Mouse (Mus musculus) MEL (cell line): ENCODE data around the gene Sfrp4. TPM values are rescaled to one million over a fixed set of nuclear protein-coding genes. Genes with fewer than 3 reads are reported as not detected.

Experiments
- DNase-seq: peaks from one replicate; pipeline ENCODE4 v3.0.0; 2011; ENCODE audit warnings: low read depth, low spot score
- H3K27ac ChIP-seq: 2 replicates; pipeline ENCODE4 v1.5.1; 2012; ENCODE audit warnings: low read depth, mild to moderate bottlenecking, control low read depth, low read length, moderate library complexity; ENCODE audit not compliant: control insufficient read depth
- H3K27me3 ChIP-seq, 2 experiments: fragments of 150-350 bp in 1 of 2; sonication (generic) in 1 of 2; 2 replicates each; pipeline ENCODE4 v1.6.1; 2012; ENCODE audit warnings: low read length in 2 of 2, mild to moderate bottlenecking in 2 of 2, improper control_type of control experiment in 1 of 2, moderate library complexity in 1 of 2; ENCODE audit not compliant: insufficient read depth in 2 of 2, control insufficient read depth in 1 of 2
- H3K36me3 ChIP-seq, 2 experiments: 2 replicates each; pipeline ENCODE4 v1.6.1; 2012 to 2014; ENCODE audit warnings: low read length in 2 of 2, improper control_type of control experiment in 1 of 2, inconsistent platforms in 1 of 2, mild to moderate bottlenecking in 1 of 2; ENCODE audit not compliant: insufficient read depth in 2 of 2, control insufficient read depth in 1 of 2
- H3K4me1 ChIP-seq, 2 experiments: fragments of 150-350 bp in 1 of 2; sonication (generic) in 1 of 2; 2 replicates each; pipeline ENCODE4 v1.6.1; 2012; ENCODE audit warnings: low read length in 2 of 2, improper control_type of control experiment in 1 of 2, mild to moderate bottlenecking in 1 of 2; ENCODE audit not compliant: insufficient read depth in 2 of 2, control insufficient read depth in 1 of 2
- H3K4me3 ChIP-seq, 2 experiments: fragments of 150-350 bp in 1 of 2; sonication (generic) in 1 of 2; 2 replicates each; pipeline ENCODE4 v1.5.1; 2012; ENCODE audit warnings: low read depth in 2 of 2, low read length in 2 of 2, mild to moderate bottlenecking in 2 of 2, moderate library complexity in 2 of 2, control low read depth in 1 of 2, improper control_type of control experiment in 1 of 2; ENCODE audit not compliant: control insufficient read depth in 1 of 2, insufficient read depth in 1 of 2
- H3K79me2 ChIP-seq: 2 replicates; pipeline ENCODE4 v1.6.1; 2012; ENCODE audit warnings: mild to moderate bottlenecking, low read length, moderate library complexity; ENCODE audit not compliant: control insufficient read depth, poor library complexity, insufficient read depth
- H3K9ac ChIP-seq: 2 replicates; pipeline ENCODE4 v1.6.1; 2012; ENCODE audit warnings: low read depth, mild to moderate bottlenecking, control low read depth, low read length, moderate library complexity; ENCODE audit not compliant: control insufficient read depth, poor library complexity, severe bottlenecking
- H3K9me3 ChIP-seq: fragments of 150-350 bp; sonication (generic); replicated peaks from 2 replicates; pipeline ENCODE4 v1.6.1; 2012; ENCODE audit warnings: mild to moderate bottlenecking, low read length, improper control_type of control experiment, moderate library complexity; ENCODE audit not compliant: insufficient read depth
- BHLHE40 ChIP-seq: IDR thresholded peaks from 2 replicates; pipeline ENCODE4 v1.6.1; 2012; ENCODE audit warnings: low read depth, mild to moderate bottlenecking, inconsistent platforms, low read length, improper control_type of control experiment, borderline replicate concordance
- CHD1 ChIP-seq: IDR thresholded peaks from 2 replicates; pipeline ENCODE4 v1.6.1; 2012; ENCODE audit warnings: low read depth, mild to moderate bottlenecking, inconsistent platforms, low read length, improper control_type of control experiment
- CHD2 ChIP-seq: IDR thresholded peaks from 2 replicates; pipeline ENCODE4 v1.6.1; 2011; ENCODE audit warnings: low read length, improper control_type of control experiment
- ELF1 ChIP-seq: IDR thresholded peaks from 2 replicates; pipeline ENCODE4 v1.6.1; 2014; ENCODE audit warnings: low read depth, mild to moderate bottlenecking, inconsistent platforms, low read length, improper control_type of control experiment, moderate library complexity
- EP300 ChIP-seq, 2 experiments: IDR thresholded peaks; 2 replicates each; pipeline ENCODE4 v1.6.1; 2011; ENCODE audit warnings: improper control_type of control experiment in 2 of 2, low read length in 2 of 2, low read depth in 1 of 2, mild to moderate bottlenecking in 1 of 2
- ETS1 ChIP-seq: IDR thresholded peaks from 2 replicates; pipeline ENCODE4 v1.6.1; 2012; ENCODE audit warnings: low read depth, mild to moderate bottlenecking, inconsistent platforms, low read length, improper control_type of control experiment, moderate library complexity
- GATA1 ChIP-seq: IDR thresholded peaks from 2 replicates; pipeline ENCODE4 v1.6.1; 2011; ENCODE audit warnings: low read depth, low read length, improper control_type of control experiment
- HCFC1 ChIP-seq: IDR thresholded peaks from 2 replicates; pipeline ENCODE4 v1.6.1; 2012; ENCODE audit warnings: low read depth, mild to moderate bottlenecking, inconsistent platforms, low read length, improper control_type of control experiment, moderate library complexity
- JUND ChIP-seq: IDR thresholded peaks from 2 replicates; pipeline ENCODE4 v1.6.1; 2011; ENCODE audit warnings: low read depth, mild to moderate bottlenecking, improper control_type of control experiment, low read length
- MAFK ChIP-seq: IDR thresholded peaks from 2 replicates; pipeline ENCODE4 v1.6.1; 2011; ENCODE audit warnings: low read depth, mild to moderate bottlenecking, low read length, improper control_type of control experiment, borderline replicate concordance
- MAX ChIP-seq: IDR thresholded peaks from 2 replicates; pipeline ENCODE4 v1.6.1; 2011; ENCODE audit warnings: low read length, improper control_type of control experiment
- MEF2A ChIP-seq: IDR thresholded peaks from 2 replicates; pipeline ENCODE4 v1.6.1; 2014; ENCODE audit warnings: low read depth, mild to moderate bottlenecking, inconsistent platforms, low read length, improper control_type of control experiment; ENCODE audit not compliant: poor library complexity, insufficient replicate concordance, severe bottlenecking; ENCODE audit errors: extremely low read depth
- MXI1 ChIP-seq: IDR thresholded peaks from 2 replicates; pipeline ENCODE4 v1.6.1; 2011; ENCODE audit warnings: mild to moderate bottlenecking, low read depth, low read length, improper control_type of control experiment
- NELFE ChIP-seq: IDR thresholded peaks from 2 replicates; pipeline ENCODE4 v1.6.1; 2011; ENCODE audit warnings: low read depth, low read length, improper control_type of control experiment
- NRF1 ChIP-seq: IDR thresholded peaks from 2 replicates; pipeline ENCODE4 v1.6.1; 2014; ENCODE audit warnings: low read depth, mild to moderate bottlenecking, inconsistent platforms, low read length, improper control_type of control experiment, moderate library complexity; ENCODE audit not compliant: poor library complexity, insufficient read depth, severe bottlenecking
- POLR2A ChIP-seq, 2 experiments: IDR thresholded peaks; 2 replicates each; pipeline ENCODE4 v1.6.1; 2011 to 2012; ENCODE audit warnings: low read length in 2 of 2, mild to moderate bottlenecking in 2 of 2, control low read depth in 1 of 2, improper control_type of control experiment in 1 of 2, low read depth in 1 of 2, moderate library complexity in 1 of 2; ENCODE audit not compliant: control insufficient read depth in 1 of 2, insufficient read depth in 1 of 2, poor library complexity in 1 of 2
- POLR2AphosphoS2 ChIP-seq: IDR thresholded peaks from 2 replicates; pipeline ENCODE4 v1.6.1; 2011; ENCODE audit warnings: low read length, improper control_type of control experiment
- RAD21 ChIP-seq: IDR thresholded peaks from 2 replicates; pipeline ENCODE4 v1.6.1; 2011; ENCODE audit warnings: mild to moderate bottlenecking, low read depth, low read length, improper control_type of control experiment
- RCOR1 ChIP-seq: IDR thresholded peaks from 2 replicates; pipeline ENCODE4 v1.6.1; 2012; ENCODE audit warnings: low read depth, mild to moderate bottlenecking, inconsistent platforms, low read length, improper control_type of control experiment
- TAL1 ChIP-seq: IDR thresholded peaks from 2 replicates; pipeline ENCODE4 v1.6.1; 2012; ENCODE audit warnings: mild to moderate bottlenecking, inconsistent platforms, low read length, moderate library complexity, mixed read lengths
- TCF12 ChIP-seq: IDR thresholded peaks from 2 replicates; pipeline ENCODE4 v1.6.1; 2014; ENCODE audit warnings: low read depth, mild to moderate bottlenecking, inconsistent platforms, low read length, improper control_type of control experiment, moderate library complexity
- UBTF ChIP-seq: IDR thresholded peaks from 2 replicates; pipeline ENCODE4 v1.6.1; 2012; ENCODE audit warnings: low read depth, mild to moderate bottlenecking, inconsistent platforms, low read length, improper control_type of control experiment, moderate library complexity, borderline replicate concordance; ENCODE audit not compliant: insufficient read depth
- USF1 ChIP-seq: IDR thresholded peaks from 2 replicates; pipeline ENCODE4 v1.6.1; 2014; ENCODE audit warnings: low read depth, mild to moderate bottlenecking, inconsistent platforms, low read length, improper control_type of control experiment, moderate library complexity
- USF2 ChIP-seq, 2 experiments: IDR thresholded peaks; 2 replicates each; pipeline ENCODE4 v1.6.1; 2011 to 2012; ENCODE audit warnings: improper control_type of control experiment in 2 of 2, low read length in 2 of 2, borderline replicate concordance in 1 of 2, inconsistent platforms in 1 of 2, low read depth in 1 of 2, mild to moderate bottlenecking in 1 of 2; ENCODE audit not compliant: insufficient read depth in 1 of 2
- ZC3H11A ChIP-seq: IDR thresholded peaks from 2 replicates; pipeline ENCODE4 v1.6.1; 2012; ENCODE audit warnings: low read depth, mild to moderate bottlenecking, inconsistent platforms, low read length, improper control_type of control experiment
- ZKSCAN1 ChIP-seq: IDR thresholded peaks from 2 replicates; pipeline ENCODE4 v1.6.1; 2012; ENCODE audit warnings: low read depth, mild to moderate bottlenecking, inconsistent platforms, low read length, improper control_type of control experiment, moderate library complexity
- ZNF384 ChIP-seq: IDR thresholded peaks from 2 replicates; pipeline ENCODE4 v1.6.1; 2012; ENCODE audit warnings: low read depth, mild to moderate bottlenecking, inconsistent platforms, low read length, improper control_type of control experiment
- polyA plus RNA-seq, 2 experiments: library from polyadenylated mRNA; stranded (reverse) in 1 of 2; unstranded in 1 of 2; fragments of >175 nt in 1 of 2; fragments of >200 nt in 1 of 2; gene quantifications; 2 replicates each; pipeline versions ENCODE4 v1.2.1 to v1.2.4; 2012; ENCODE audit warnings: low replicate concordance in 2 of 2, low read depth in 1 of 2; ENCODE audit not compliant: insufficient read length in 2 of 2, insufficient read depth in 1 of 2, missing spikeins in 1 of 2
- total RNA-seq: library from RNA; depleted of rRNA; stranded (reverse); fragments of 300-350 nt; gene quantifications from 2 replicates; pipeline ENCODE4 v1.2.3, GENCODE M21; 2012

Sfrp4 gene
- total and polyA plus RNA-seq, 3 experiments = 0.19 TPM; not detected in 2

DNA sequence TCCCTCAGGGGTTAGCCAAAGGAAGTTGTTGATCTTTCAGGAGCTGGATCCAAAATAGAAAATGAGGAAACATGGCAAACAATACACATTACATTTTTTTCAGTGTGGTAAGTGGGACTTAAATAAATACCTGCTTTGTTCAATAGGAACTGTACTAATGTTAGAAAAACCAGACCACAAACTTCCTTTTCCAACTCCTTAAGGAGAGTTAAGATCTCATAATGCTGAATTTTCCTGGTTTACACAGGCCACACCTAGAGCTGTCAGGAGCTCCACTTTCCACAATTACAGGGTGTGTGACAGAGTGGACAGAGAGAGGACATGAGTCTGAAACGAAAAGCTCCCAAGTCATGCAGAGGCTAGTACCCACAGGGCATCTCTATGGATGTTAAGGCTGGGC, 19.2 kb upstream of the Sfrp4 start:
- no peak for TF ChIP-seq EP300 (IDR thresholded peaks at IDR 0.05; ENCODE audit: low read depth in 1 of 2, low read length in 2 of 2)
- no peak for TF ChIP-seq POLR2AphosphoS2
- TF ChIP-seq MEF2A = no peak
- no peak for TF ChIP-seq ZC3H11A
- no peak for TF ChIP-seq CHD2
- no peak for TF ChIP-seq TCF12
- TF ChIP-seq TAL1 = no peak
- TF ChIP-seq JUND = no peak
- TF ChIP-seq NELFE = no peak
- TF ChIP-seq ELF1 = no peak
- TF ChIP-seq, all 39 proteins: peak for 0
- H3K4me3 ChIP-seq = no peak overlapping the region

DNA sequence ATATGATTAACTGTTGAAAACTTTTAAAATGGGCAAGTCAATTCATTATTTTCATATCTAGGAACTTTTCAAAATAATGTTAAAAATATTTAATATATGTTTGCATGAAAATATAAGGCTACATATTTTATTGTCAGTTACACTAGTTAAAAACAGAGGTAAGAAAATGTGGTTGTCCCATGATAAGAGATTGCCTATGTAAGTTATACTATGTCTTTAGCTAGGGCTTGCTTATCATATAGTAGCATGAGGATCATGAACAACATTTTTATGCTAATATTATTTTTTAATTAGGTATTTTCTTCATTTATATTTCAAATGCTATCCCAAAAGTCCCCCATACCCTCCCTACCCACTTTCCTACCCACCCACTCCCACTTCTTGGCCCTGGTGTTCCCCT, 18.0 kb upstream of the Sfrp4 start:
- H3K9me3 ChIP-seq = no peaks in the 10 kb centered on the region
- no peak overlapping the region for H3K27ac ChIP-seq

More for the DNA sequence above, 19.2 kb upstream of the Sfrp4 start:
- no peaks in the 10 kb centered on the region for H3K27me3 ChIP-seq
- H3K79me2 ChIP-seq = no peaks in the 10 kb centered on the region
- DNase-seq = no peak
- no peak overlapping the region for H3K27ac ChIP-seq
- peaks cover 9 to 18% of the 10 kb centered on the region in 2 experiments for H3K4me1 ChIP-seq
- no peak overlapping the region for H3K9ac ChIP-seq
- H3K9me3 ChIP-seq = no peaks in the 10 kb centered on the region
- H3K36me3 ChIP-seq = peaks cover 0 to 13% of the 10 kb centered on the region in 2 experiments; a peak in 2 of 4 replicates

More for the DNA sequence above, 18.0 kb upstream of the Sfrp4 start:
- Histone ChIP-seq H3K36me3 (peaks cover 0 to 10% of the 10 kb centered on the region in 2 experiments; a peak in 2 of 4 replicates), H3K4me3 (no peak overlapping the region), H3K27me3 (no peaks in the 10 kb centered on the region), H3K79me2 (no peaks in the 10 kb centered on the region), H3K9ac (no peak overlapping the region), H3K4me1 (peaks cover 6 to 12% of the 10 kb centered on the region in 2 experiments)
- TF ChIP-seq USF2 (IDR thresholded peaks at IDR 0.05; ENCODE audit: borderline replicate concordance in 1 of 2, insufficient read depth in 1 of 2, low read depth in 1 of 2, low read length in 2 of 2) (no peak), POLR2A (IDR thresholded peaks at IDR 0.05; ENCODE audit: control insufficient read depth in 1 of 2, insufficient read depth in 1 of 2, low read depth in 1 of 2, low read length in 2 of 2, poor library complexity in 1 of 2) (no peak), ETS1 (peak; percentile 48), MAFK (no peak), MAX (no peak), RAD21 (no peak), ZKSCAN1 (no peak), USF1 (no peak), TCF12 (peak; percentile 83), NELFE (no peak), CHD2 (no peak), GATA1 (peak; percentile 77), BHLHE40 (no peak), ZNF384 (no peak), CHD1 (no peak), UBTF (no peak), ZC3H11A (no peak), EP300 (IDR thresholded peaks at IDR 0.05; ENCODE audit: low read depth in 1 of 2, low read length in 2 of 2) (peak; percentile 81 to 87), RCOR1 (no peak), NRF1 (no peak), MXI1 (no peak), HCFC1 (no peak)
- peak; percentile 27 for DNase-seq
